ENCODE assay signal across 22 mouse cellular contexts in the genomic region with DNA sequence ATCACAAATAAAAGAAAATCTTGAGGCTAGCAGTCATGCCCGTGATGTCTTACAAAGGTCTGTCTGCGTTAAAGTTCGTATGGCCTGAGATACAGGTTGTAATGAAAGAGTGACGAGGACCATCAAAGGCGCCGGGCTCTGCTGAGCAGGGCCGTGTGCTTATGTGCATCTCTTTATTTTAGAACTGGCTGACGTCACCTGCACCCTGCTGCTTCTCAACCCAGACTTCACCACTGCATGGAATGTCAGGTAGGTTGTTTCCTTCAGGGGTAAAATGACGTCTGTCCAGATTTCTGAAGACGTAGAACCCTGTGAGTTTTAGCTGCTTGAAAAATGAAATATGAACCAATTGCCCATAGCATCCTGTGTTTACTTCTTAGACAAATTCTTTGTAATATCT. TPM values are rescaled to one million over a fixed set of nuclear protein-coding genes. Genes with fewer than 3 reads are reported as not detected.
"Had no signal": no experiment of that assay in that cellular context is flagged by ENCODE, and none has a peak within 500 bp of the region (broad histone marks: within the 10 kb centered on the region; RNA-seq: fewer than 3 reads in every experiment).

No protein-coding gene starts in this region.

- H3K4me3 ChIP-seq: lung, embryonic 15.5 days; megakaryocyte, embryonic 14.5 days; midbrain, embryonic 13.5 days; midbrain, embryonic 15.5 days; neural tube, embryonic 12.5 days; stomach, embryonic 15.5 days had no signal

- H3K4me1 ChIP-seq: lung, embryonic 15.5 days; midbrain, embryonic 13.5 days; midbrain, embryonic 15.5 days; neural tube, embryonic 12.5 days; stomach, embryonic 15.5 days had no signal

- H3K9me3 ChIP-seq: lung, embryonic 15.5 days; megakaryocyte, embryonic 14.5 days; midbrain, embryonic 13.5 days; midbrain, embryonic 15.5 days; neural tube, embryonic 12.5 days; stomach, embryonic 15.5 days had no signal

- H3K27ac ChIP-seq: lung, embryonic 15.5 days; macrophage; midbrain, embryonic 13.5 days; midbrain, embryonic 15.5 days; neural tube, embryonic 12.5 days; stomach, embryonic 15.5 days; stomach, postnatal 0 days had no signal

- ATAC-seq: lung, postnatal 0 days; midbrain, embryonic 13.5 days; midbrain, embryonic 15.5 days had no signal

- H3K4me2 ChIP-seq: lung, embryonic 15.5 days; midbrain, embryonic 11.5 days; midbrain, embryonic 13.5 days; midbrain, embryonic 15.5 days; neural tube, embryonic 12.5 days; stomach, embryonic 15.5 days had no signal

- DNase-seq: lung, adult 2 months; lung, postnatal 14 days; lung, postnatal 36 days; right cerebral cortex, postnatal 14 days; thymus, adult 2 months; thymus, postnatal 25 days; thymus, postnatal 4 days had no signal

- H3K27me3 ChIP-seq: lung, embryonic 15.5 days; megakaryocyte, embryonic 14.5 days; midbrain, embryonic 13.5 days; midbrain, embryonic 15.5 days; neural tube, embryonic 12.5 days; stomach, embryonic 15.5 days had no signal

- H3K9ac ChIP-seq: lung, embryonic 15.5 days; midbrain, embryonic 13.5 days; midbrain, embryonic 15.5 days; neural tube, embryonic 12.5 days; stomach, embryonic 15.5 days had no signal

RNA-seq across cellular contexts. Expression of a gene that starts 50.3 kb away (rescaled TPM):
- total RNA-seq: megakaryocyte progenitor cell, adult 5-6 weeks; monocyte, adult 5-6 weeks; neutrophil, adult 5-6 weeks had no signal
- polyA plus RNA-seq: macrophage; midbrain, embryonic 11.5 days; neural tube, embryonic 12.5 days; spleen, adult 2 months; stomach, embryonic 15.5 days; stomach, postnatal 0 days; urinary bladder, adult 2 months had no signal
